Mouse (Mus musculus) cerebellum, postnatal 4 days (tissue): Measurements from ENCODE around the gene Cs.

ENCODE experiments used
- DNase-seq, 2 experiments: peaks; one replicate each; pipeline ENCODE4 v3.0.0; 2022; ENCODE audit warnings: low spot score in 2 of 2, mixed read lengths in 1 of 2

The Cs gene

GRCm38 (mm10) chr10:128372989-128373748 lies 35.6 kb downstream of the Cs start:
- no peak for DNase-seq

GRCm38 (mm10) chr10:128374393-128374792 lies 36.9 kb downstream of the Cs start:
- no peak for DNase-seq

DNA sequence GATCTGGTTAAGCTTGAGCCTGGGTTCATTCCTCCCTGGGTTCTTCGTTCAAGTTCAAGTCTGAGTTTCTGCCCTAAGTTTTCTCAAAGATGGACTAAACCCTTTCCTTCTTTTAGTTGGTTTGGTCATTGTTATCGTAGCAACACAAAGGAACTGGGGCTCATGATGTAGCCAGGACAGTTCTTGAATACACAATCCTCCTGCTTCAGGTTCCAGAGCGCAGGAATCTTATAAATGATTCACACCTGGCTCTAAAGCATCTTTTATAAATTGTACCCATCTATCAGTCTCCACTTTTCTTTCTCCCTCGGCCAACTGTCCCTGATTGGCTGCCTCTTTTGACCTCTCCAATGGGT lies 38.5 kb downstream of the Cs start:
- no peak for DNase-seq

GRCm38 (mm10) chr10:128376455-128377211 lies 39.1 kb downstream of the Cs start, which contains the start of gene Ankrd52:
Ankrd52 (plus strand) TSS chr10:128377115.
- peak; percentile 72 to 90 for DNase-seq

GRCm38 (mm10) chr10:128377222-128377939 lies 39.8 kb downstream of the Cs start:
- peak; percentile 37 to 52 for DNase-seq

- DNase-seq: no peak
Observed at GRCm38 (mm10) chr10:128377940-128378448, 40.5 kb downstream of the Cs start.

- DNase-seq: no peak
Observed at GRCm38 (mm10) chr10:128378462-128378861, 40.9 kb downstream of the Cs start.

- DNase-seq: no peak
Observed at GRCm38 (mm10) chr10:128379260-128379659, 41.7 kb downstream of the Cs start.

GRCm38 (mm10) chr10:128380565-128380964 lies 43.0 kb downstream of the Cs start:
- DNase-seq: no peak

GRCm38 (mm10) chr10:128382482-128382881 lies 44.9 kb downstream of the Cs start:
- DNase-seq: no peak

GRCm38 (mm10) chr10:128385902-128386301 lies 48.4 kb downstream of the Cs start:
- no peak for DNase-seq

GRCm38 (mm10) chr10:128388941-128389340 lies 51.4 kb downstream of the Cs start:
- peak in 1 of 2 experiments; percentile 1 for DNase-seq

- DNase-seq: peak in 1 of 2 experiments; percentile 2
Observed at GRCm38 (mm10) chr10:128389570-128389969, 52.0 kb downstream of the Cs start.

- DNase-seq: no peak
Observed at GRCm38 (mm10) chr10:128390366-128390765, 52.8 kb downstream of the Cs start.

DNA sequence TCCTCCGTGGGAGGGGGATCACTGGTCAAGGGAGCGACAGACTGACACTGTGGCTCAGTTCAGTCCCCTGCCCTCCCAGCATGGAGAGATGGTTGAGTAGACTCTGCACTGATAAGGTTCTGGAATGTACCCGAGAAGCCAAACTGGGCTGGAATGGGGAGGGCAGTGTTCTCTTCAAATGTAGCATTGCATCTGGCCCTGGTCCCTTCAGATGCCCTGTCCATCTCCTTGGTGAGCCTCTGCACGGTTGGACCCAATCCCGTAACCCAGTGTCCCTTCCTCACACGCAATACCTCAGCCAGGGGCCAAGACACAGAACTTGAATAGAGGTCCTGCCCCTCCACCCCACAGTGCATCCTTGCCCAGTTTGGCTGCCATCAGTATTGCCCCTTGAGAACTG lies 54.3 kb downstream of the Cs start:
- no peak for DNase-seq

DNA sequence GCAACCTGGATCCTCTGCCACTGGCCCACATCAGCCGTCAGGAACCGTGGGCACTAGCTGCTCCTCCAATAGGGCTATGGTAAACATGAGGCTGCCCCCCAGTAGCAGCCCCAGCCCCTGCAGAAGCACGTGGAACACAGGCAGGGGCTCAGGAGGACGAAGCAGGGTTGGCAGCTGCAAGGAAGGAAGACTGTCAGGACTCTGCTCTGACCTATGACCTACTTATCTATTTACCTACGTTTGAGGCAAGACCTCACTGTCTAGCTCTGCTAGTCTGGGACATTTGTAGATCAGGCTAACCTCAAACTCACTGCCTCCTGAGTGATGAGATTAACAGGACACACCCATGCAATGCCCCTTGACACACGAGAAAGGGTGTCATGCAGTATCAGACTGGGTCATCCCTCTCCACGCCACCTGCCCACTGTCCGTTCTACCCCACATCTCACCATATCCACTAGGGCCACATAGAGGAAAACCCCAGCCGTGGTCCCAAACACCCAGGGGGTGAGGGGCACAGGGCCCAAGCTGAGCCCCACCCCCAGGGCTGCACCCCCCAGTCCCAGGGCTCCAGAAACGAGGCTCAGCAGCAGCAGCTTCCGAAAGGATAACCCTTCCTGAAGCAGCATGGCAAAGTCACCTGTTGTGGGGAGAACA lies 58.6 kb downstream of the Cs start:
- DNase-seq: no peak

DNA sequence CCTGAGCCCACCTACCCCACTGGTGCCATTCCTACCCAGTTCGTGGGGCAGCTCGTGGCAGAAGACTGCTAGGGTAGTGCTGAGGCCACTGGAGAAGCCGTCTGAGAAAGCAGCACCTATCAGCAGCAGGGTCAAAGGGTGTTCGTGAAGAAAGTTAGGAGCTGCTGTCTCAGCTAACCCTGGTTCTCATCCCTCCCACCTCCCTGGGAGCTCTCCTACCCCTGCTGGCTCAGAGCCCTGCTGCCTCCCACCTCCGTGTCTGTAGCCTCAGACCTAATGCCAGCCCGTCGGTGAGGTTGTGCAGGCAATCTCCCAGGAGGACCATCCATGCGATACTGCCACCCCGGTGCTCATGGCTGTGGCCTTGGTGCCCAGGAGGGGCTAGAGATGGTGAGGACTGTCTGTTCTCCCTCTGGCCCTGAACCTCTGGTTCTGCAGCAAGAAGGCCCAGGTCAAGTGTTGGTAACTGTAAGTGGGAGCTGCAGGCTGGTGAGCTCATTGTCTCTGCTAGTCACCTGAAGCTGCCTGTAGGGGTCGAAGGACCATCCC lies 59.3 kb downstream of the Cs start:
- no peak for DNase-seq

DNA sequence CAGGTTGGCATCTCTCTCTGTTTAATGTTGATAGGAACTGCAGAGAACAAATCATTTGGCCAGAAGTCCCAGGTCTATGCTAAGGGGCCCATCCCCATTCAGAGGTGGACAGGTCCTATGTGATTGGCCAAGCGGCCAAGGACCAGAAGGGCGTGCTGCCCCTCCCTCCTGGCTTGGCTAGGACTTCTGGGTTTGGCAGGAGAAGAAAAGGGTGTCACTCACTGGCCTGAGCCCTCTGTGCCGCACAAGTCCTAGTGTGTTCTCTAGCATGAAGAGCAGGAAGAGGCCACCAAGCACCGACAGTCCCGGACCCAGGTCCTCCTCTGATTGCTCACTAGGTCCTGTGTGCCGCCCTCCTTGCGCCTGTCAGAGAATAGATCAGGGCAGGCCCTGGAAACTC lies 59.9 kb downstream of the Cs start:
- DNase-seq: no peak

DNA sequence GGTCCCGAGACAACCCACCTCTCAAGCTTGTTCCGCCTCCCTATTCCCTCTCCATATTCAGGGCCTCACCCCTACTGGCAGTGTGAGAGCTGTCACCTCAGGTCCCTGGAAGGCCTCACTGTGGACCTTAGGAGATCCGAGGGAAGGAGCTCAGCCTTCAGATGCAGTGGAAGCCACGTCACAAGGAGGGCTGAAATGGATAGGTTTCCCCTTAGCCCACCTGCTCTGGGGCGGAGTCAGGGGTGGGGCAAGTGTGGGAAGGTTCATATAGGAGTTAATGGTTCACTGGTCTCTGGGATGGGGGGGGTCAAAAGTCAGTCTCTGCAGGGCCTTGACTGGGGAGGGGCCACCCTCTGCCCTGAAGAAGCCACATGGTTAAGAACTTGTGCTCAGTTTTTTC lies 62.8 kb downstream of the Cs start:
- no peak for DNase-seq

DNA sequence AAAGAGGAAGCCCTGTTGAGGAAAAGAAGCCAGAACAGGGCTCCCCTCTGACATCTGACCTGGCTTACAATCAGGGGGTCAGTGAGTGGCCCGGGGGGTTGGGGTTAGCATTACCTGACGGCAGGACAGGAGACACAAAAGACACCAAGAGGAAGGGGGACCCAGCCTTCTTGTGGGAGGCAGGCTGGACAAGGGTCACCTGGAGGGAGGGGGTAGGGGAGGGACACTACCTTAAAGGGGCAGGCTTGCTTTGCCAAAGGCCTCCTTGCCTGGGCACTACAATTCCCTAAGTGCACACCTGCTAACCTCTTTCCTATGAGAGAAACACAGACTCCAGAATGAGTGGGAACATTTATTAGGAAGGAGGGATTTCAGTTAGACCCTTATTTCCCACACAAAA lies 63.5 kb downstream of the Cs start, which contains the start of gene Slc39a5:
Gene Slc39a5 (minus strand): TSS at position 174 of the 400 bp plus-strand sequence.
- no peak for DNase-seq

GRCm38 (mm10) chr10:128401638-128402037 lies 64.1 kb downstream of the Cs start:
- no peak for DNase-seq
